Mouse (Mus musculus): ENCODE results near the gene Cdkl1. TPM values are rescaled to one million over a fixed set of nuclear protein-coding genes. Genes with fewer than 3 reads are reported as not detected.

Cdkl1 gene
- polyA plus RNA-seq, 1 experiment from 2014 or later: 1.7 TPM

- peaks cover 19% of the 10 kb centered on the region for H3K4me1 ChIP-seq (ENCODE audit: control insufficient read depth, low read depth, low read length)
- no peak overlapping the region for H3K27ac ChIP-seq (ENCODE audit: low read length)
- H3K9ac ChIP-seq (ENCODE audit: low read depth, low read length): no peak overlapping the region
- no peak overlapping the region for H3K4me2 ChIP-seq (ENCODE audit: low read depth, low read length)
- no peak for ATAC-seq (ENCODE audit: low read depth)
- H3K27me3 ChIP-seq (ENCODE audit: control insufficient read depth, insufficient read depth, low read depth, low read length): no peaks in the 10 kb centered on the region
- peaks cover 11% of the 10 kb centered on the region; the same call in 1 of the 2 replicates for H3K36me3 ChIP-seq (ENCODE audit: control insufficient read depth, insufficient read depth)
- H3K4me3 ChIP-seq (ENCODE audit: low read depth, low read length): no peak overlapping the region
- WGBS (ENCODE audit: insufficient replicate concordance): 77% methylated on average over 3 of the region's 3 CpGs
- H3K9me3 ChIP-seq (replicated peaks; ENCODE audit: control insufficient read depth, low read length): peaks cover 6% of the 10 kb centered on the region
Measured at GRCm38 (mm10) chr12:69722857-69723256, 68.2 kb downstream of the Cdkl1 start.

GRCm38 (mm10) chr12:69713628-69714027 is 77.4 kb downstream of the Cdkl1 start:
- Histone ChIP-seq H3K4me1 (ENCODE audit: control insufficient read depth, low read depth, low read length) (no peaks in the 10 kb centered on the region), H3K9me3 (replicated peaks; ENCODE audit: control insufficient read depth, low read length) (no peaks in the 10 kb centered on the region), H3K27me3 (ENCODE audit: control insufficient read depth, insufficient read depth, low read depth, low read length) (no peaks in the 10 kb centered on the region), H3K4me3 (ENCODE audit: low read depth, low read length) (no peak overlapping the region), H3K9ac (ENCODE audit: low read depth, low read length) (no peak overlapping the region), H3K36me3 (ENCODE audit: control insufficient read depth, insufficient read depth) (no peaks in the 10 kb centered on the region), H3K27ac (ENCODE audit: low read length) (no peak overlapping the region), H3K4me2 (ENCODE audit: low read depth, low read length) (no peak overlapping the region)
- no peak for ATAC-seq (ENCODE audit: low read depth)

GRCm38 (mm10) chr12:69704799-69705458 is 86.1 kb downstream of the Cdkl1 start:
- Histone ChIP-seq H3K9ac (ENCODE audit: low read depth, low read length) (no peak overlapping the region), H3K4me1 (ENCODE audit: control insufficient read depth, low read depth, low read length) (peaks cover 5% of the 10 kb centered on the region; the same call in 1 of the 2 replicates), H3K9me3 (replicated peaks; ENCODE audit: control insufficient read depth, low read length) (no peaks in the 10 kb centered on the region), H3K36me3 (ENCODE audit: control insufficient read depth, insufficient read depth) (no peaks in the 10 kb centered on the region; the same call in 1 of the 2 replicates), H3K27ac (ENCODE audit: low read length) (no peak overlapping the region), H3K4me3 (ENCODE audit: low read depth, low read length) (no peak overlapping the region), H3K4me2 (ENCODE audit: low read depth, low read length) (no peak overlapping the region), H3K27me3 (ENCODE audit: control insufficient read depth, insufficient read depth, low read depth, low read length) (no peaks in the 10 kb centered on the region)
- WGBS (ENCODE audit: insufficient replicate concordance): 72% methylated on average over 11 of the region's 11 CpGs
- peak; percentile 70 for ATAC-seq (ENCODE audit: low read depth)

GRCm38 (mm10) chr12:69698352-69698751 is 92.7 kb downstream of the Cdkl1 start:
- no peaks in the 10 kb centered on the region for H3K4me1 ChIP-seq (ENCODE audit: control insufficient read depth, low read depth, low read length)
- no peaks in the 10 kb centered on the region for H3K36me3 ChIP-seq (ENCODE audit: control insufficient read depth, insufficient read depth)
- no peak overlapping the region for H3K27ac ChIP-seq (ENCODE audit: low read length)
- no peak overlapping the region for H3K4me3 ChIP-seq (ENCODE audit: low read depth, low read length)
- no peak overlapping the region for H3K4me2 ChIP-seq (ENCODE audit: low read depth, low read length)
- H3K9me3 ChIP-seq (replicated peaks; ENCODE audit: control insufficient read depth, low read length): no peaks in the 10 kb centered on the region
- H3K27me3 ChIP-seq (ENCODE audit: control insufficient read depth, insufficient read depth, low read depth, low read length): no peaks in the 10 kb centered on the region
- ATAC-seq (ENCODE audit: low read depth): no peak
- no peak overlapping the region for H3K9ac ChIP-seq (ENCODE audit: low read depth, low read length)
- WGBS (ENCODE audit: insufficient replicate concordance): 81% methylated on average over 6 of the region's 6 CpGs

MicroRNAs encoded within 50 kb of the gene (microRNA counts, 519-probe panel; counts per million panel counts)
- 60.7 counts per million for microRNA mmu-miR-681

Small RNA genes lying within 50 kb of the gene (microRNA-seq; reads per million reads assigned to microRNA genes)
- gene Mir681: not detected

Other genes with a start within 250 kb of the Cdkl1 start
- gene Vcpkmt, start 208.2 kb downstream of the Cdkl1 start, polyA plus RNA-seq (2015; fragmentation: Nextera tagmentation; extraction: Ambion mirVana): 9.1 and 9.7 TPM in 2 replicates
- gene Sos2, start 109.4 kb downstream of the Cdkl1 start, polyA plus RNA-seq (2015; fragmentation: Nextera tagmentation; extraction: Ambion mirVana): 3.3 and 3.7 TPM in 2 replicates
- gene L2hgdh, start 66.4 kb downstream of the Cdkl1 start, polyA plus RNA-seq (2015; fragmentation: Nextera tagmentation; extraction: Ambion mirVana): 11.6 and 12.2 TPM in 2 replicates
- 16.7 and 18.4 TPM in 2 replicates for gene Atp5s, start 66.3 kb downstream of the Cdkl1 start, polyA plus RNA-seq (2015; fragmentation: Nextera tagmentation; extraction: Ambion mirVana)
- 1.4 TPM in 2 replicates for gene Atl1, start 101.3 kb upstream of the Cdkl1 start, polyA plus RNA-seq (2015; fragmentation: Nextera tagmentation; extraction: Ambion mirVana)
- gene Map4k5, start 101.9 kb upstream of the Cdkl1 start, polyA plus RNA-seq (2015; fragmentation: Nextera tagmentation; extraction: Ambion mirVana): 23.8 and 24.6 TPM in 2 replicates
- gene Sav1, start 195.7 kb upstream of the Cdkl1 start, polyA plus RNA-seq (2015; fragmentation: Nextera tagmentation; extraction: Ambion mirVana): 0.54 and 0.65 TPM in 2 replicates

Data from liver, embryonic 16.5 days (tissue).